Comparison of ENCODE assay signal across 30 mouse cellular contexts in the genomic region with DNA sequence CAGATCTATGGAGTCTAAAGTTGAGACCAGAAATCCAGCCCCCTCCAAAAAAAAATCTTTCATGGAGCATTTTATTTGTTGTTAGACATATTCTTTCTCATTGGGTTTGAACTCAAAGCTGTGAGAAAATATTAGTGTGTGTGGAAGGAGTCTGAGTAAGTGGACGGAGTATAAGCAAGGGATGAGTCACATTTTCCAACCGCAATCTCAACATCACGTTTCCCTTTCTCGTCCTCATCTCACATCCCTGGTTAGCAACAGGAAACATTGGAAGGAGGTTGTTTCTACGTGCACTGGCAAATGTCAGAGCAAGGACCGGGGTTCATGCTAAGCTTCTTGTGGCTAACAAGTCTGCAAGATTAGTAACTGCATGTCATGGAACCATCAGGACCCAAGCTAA. TPM values are rescaled to one million over a fixed set of nuclear protein-coding genes. Genes with fewer than 3 reads are reported as not detected.
DNase-seq lines count a peak whose midpoint lies in the region; ATAC-seq and TF ChIP-seq lines count a peak whose summit lies in the region.
"Had no signal": no experiment of that assay in that cellular context is flagged by ENCODE, and none has a peak within 500 bp of the region (broad histone marks: within the 10 kb centered on the region; RNA-seq: fewer than 3 reads in every experiment).

No protein-coding gene starts in this region.

- DNase-seq in heart, postnatal 0 days (ENCODE audit: low spot score): peak; percentile 13
- no peak for DNase-seq in heart, adult 8-10 months (ENCODE audit: low spot score)
- peak; percentile 17 for DNase-seq in NIH3T3 (ENCODE audit: low read depth)
- DNase-seq in fibroblast of lung, adult 2 months (ENCODE audit: low read depth): peak; percentile 10
- no peak for DNase-seq in cerebellum, adult 9-10 months
- no peak for DNase-seq in adrenal gland, postnatal 14 days
- no peak for DNase-seq in thymus, postnatal 0 days (ENCODE audit: low spot score)
- DNase-seq: adrenal gland, postnatal 10 days; cerebellum, adult 2 months; cerebellum, postnatal 25 days; embryo, embryonic 11 days; gastrocnemius, adult 2 months; gastrocnemius, postnatal 36 days; kidney, adult 2 months; liver; lung, adult 2 months; lung, postnatal 14 days; right cerebral cortex, adult 18-20 months; spleen, adult 18-20 months; thymus, postnatal 36 days had no signal

- no peak for TF ChIP-seq CTCF in heart, postnatal 0 days (IDR thresholded peaks at IDR 0.05; ENCODE audit: low read depth)

- H3K36me3 ChIP-seq in heart, postnatal 0 days (replicated peaks; ENCODE audit: control insufficient read depth, insufficient read depth, low read length): no peaks in the 10 kb centered on the region
- H3K36me3 ChIP-seq: embryonic facial prominence, embryonic 13.5 days; intestine, embryonic 15.5 days; midbrain, embryonic 10.5 days; midbrain, embryonic 15.5 days had no signal

- no peaks in the 10 kb centered on the region for H3K9me3 ChIP-seq in heart, postnatal 0 days (replicated peaks; ENCODE audit: control insufficient read depth, low read length)
- H3K9me3 ChIP-seq: embryonic facial prominence, embryonic 13.5 days; intestine, embryonic 15.5 days; midbrain, embryonic 10.5 days; midbrain, embryonic 15.5 days had no signal

- no peaks in the 10 kb centered on the region for H3K27me3 ChIP-seq in heart, postnatal 0 days (ENCODE audit: control insufficient read depth, insufficient read depth, low read length)
- H3K27me3 ChIP-seq: embryonic facial prominence, embryonic 13.5 days; intestine, embryonic 15.5 days; midbrain, embryonic 15.5 days had no signal

- no peak overlapping the region for H3K4me3 ChIP-seq in heart, postnatal 0 days (ENCODE audit: low read depth, low read length)
- H3K4me3 ChIP-seq: embryonic facial prominence, embryonic 13.5 days; gastrocnemius, adult 2 months; intestine, embryonic 15.5 days; midbrain, embryonic 10.5 days; midbrain, embryonic 15.5 days had no signal

- ATAC-seq in heart, postnatal 0 days (ENCODE audit: insufficient read depth, low read depth): no peak
- ATAC-seq: forebrain, embryonic 16.5 days; intestine, embryonic 15.5 days; midbrain, embryonic 15.5 days had no signal

- H3K27ac ChIP-seq in heart, postnatal 0 days (ENCODE audit: low read depth): no peak overlapping the region
- H3K27ac ChIP-seq: embryonic facial prominence, embryonic 13.5 days; gastrocnemius, adult 2 months; hindbrain, embryonic 14.5 days; intestine, embryonic 15.5 days; kidney, postnatal 0 days; liver, embryonic 14.5 days; midbrain, embryonic 10.5 days had no signal

- WGBS in heart, postnatal 0 days: 46% methylated on average over 6 of the region's 6 CpGs

- no peak for TF ChIP-seq EP300 in heart, postnatal 0 days (IDR thresholded peaks at IDR 0.05; ENCODE audit: low read depth)

- no peak overlapping the region for H3K9ac ChIP-seq in heart, postnatal 0 days (replicated peaks; ENCODE audit: low read depth, low read length)
- H3K9ac ChIP-seq: embryonic facial prominence, embryonic 13.5 days; hindbrain, embryonic 14.5 days; intestine, embryonic 15.5 days; liver, embryonic 14.5 days; midbrain, embryonic 15.5 days had no signal

- H3K4me2 ChIP-seq in heart, postnatal 0 days (ENCODE audit: low read depth, low read length): no peak overlapping the region
- H3K4me2 ChIP-seq: embryonic facial prominence, embryonic 13.5 days; intestine, embryonic 15.5 days had no signal

- no peaks in the 10 kb centered on the region for H3K4me1 ChIP-seq in heart, postnatal 0 days (ENCODE audit: control insufficient read depth, insufficient read depth)

RNA-seq across cellular contexts. Expression of gene Cadm3, which starts 24.3 kb away (rescaled TPM):
- total RNA-seq in heart, postnatal 0 days (2014; rRNA removed; ENCODE audit: low replicate concordance): 0.35 and 1.1 TPM in 2 replicates
- polyA plus RNA-seq in heart, postnatal 0 days (2015; fragmentation: Nextera tagmentation; extraction: Ambion mirVana): 0.10 and 0.29 TPM in 2 replicates
- 1 to 10 TPM; 1.8 to 2.8 (median 2.6) TPM for total RNA-seq in heart, adult 8-10 months (2022)
- 9.7 and 11.2 TPM in 2 replicates for total RNA-seq in adrenal gland, postnatal 14 days (2021)
- 0.26 and 0.42 TPM in 2 replicates for polyA plus RNA-seq in thymus, postnatal 0 days (2015; fragmentation: Nextera tagmentation; extraction: Ambion mirVana)

RNA-seq across cellular contexts. Expression of gene Aim2, which starts 41.1 kb away (rescaled TPM):
- total RNA-seq in heart, postnatal 0 days (2014; rRNA removed; ENCODE audit: low replicate concordance): 0.19 and 0.54 TPM in 2 replicates
- polyA plus RNA-seq in heart, postnatal 0 days (2015; fragmentation: Nextera tagmentation; extraction: Ambion mirVana): 1.3 and 1.7 TPM in 2 replicates
- 1 to 10 TPM in 3 of 4 experiments, under 1 TPM in 1; 0.65 to 3.1 (median 1.4) TPM for total RNA-seq in heart, adult 8-10 months (2022)
- total RNA-seq in adrenal gland, postnatal 14 days (2021): 0.37 and 3.0 TPM in 2 replicates
- polyA plus RNA-seq in thymus, postnatal 0 days (2015; fragmentation: Nextera tagmentation; extraction: Ambion mirVana): 8.5 and 12.0 TPM in 2 replicates

RNA-seq across cellular contexts. Expression of gene Ackr1, which starts 58.2 kb away (rescaled TPM):
- total RNA-seq in heart, postnatal 0 days (2014; rRNA removed; ENCODE audit: low replicate concordance): 1.8 TPM in 1 of 2 replicates, not detected in the other
- polyA plus RNA-seq in heart, postnatal 0 days (2015; fragmentation: Nextera tagmentation; extraction: Ambion mirVana): 0.14 and 0.16 TPM in 2 replicates
- total RNA-seq in heart, adult 8-10 months (2022): under 1 TPM; 0.23 to 0.56 (median 0.37) TPM
- 2.8 and 6.0 TPM in 2 replicates for total RNA-seq in adrenal gland, postnatal 14 days (2021)
- polyA plus RNA-seq in thymus, postnatal 0 days (2015; fragmentation: Nextera tagmentation; extraction: Ambion mirVana): 1.4 and 2.0 TPM in 2 replicates
- total RNA-seq: ES-E14; hematopoietic stem cell, adult 5-6 weeks had no signal

Comparison
In these comparisons a context has a peak if more than half of its experiments do, and no peak if none do; other contexts are left out.
1. DNase-seq: peak in heart, postnatal 0 days (single experiment), NIH3T3 (single experiment) and fibroblast of lung, adult 2 months (single experiment); none in heart, adult 8-10 months (single experiment), cerebellum, adult 9-10 months (single experiment), adrenal gland, postnatal 14 days (single experiment) and thymus, postnatal 0 days (single experiment).